Mouse (Mus musculus) embryonic fibroblast, embryonic 13.5 days (primary cell): ENCODE results near the gene Ppp6r2.

Experiments
- CTCF ChIP-seq: IDR thresholded peaks from 2 replicates; pipeline ENCODE4 v1.5.1; 2011; ENCODE audit warnings: mild to moderate bottlenecking, control low read depth, low read length, moderate library complexity, borderline replicate concordance; ENCODE audit not compliant: insufficient read depth
- POLR2A ChIP-seq: IDR thresholded peaks from 2 replicates; pipeline ENCODE4 v1.6.1; 2011; ENCODE audit warnings: low read depth, mild to moderate bottlenecking, control low read depth, low read length, moderate library complexity

DNA sequence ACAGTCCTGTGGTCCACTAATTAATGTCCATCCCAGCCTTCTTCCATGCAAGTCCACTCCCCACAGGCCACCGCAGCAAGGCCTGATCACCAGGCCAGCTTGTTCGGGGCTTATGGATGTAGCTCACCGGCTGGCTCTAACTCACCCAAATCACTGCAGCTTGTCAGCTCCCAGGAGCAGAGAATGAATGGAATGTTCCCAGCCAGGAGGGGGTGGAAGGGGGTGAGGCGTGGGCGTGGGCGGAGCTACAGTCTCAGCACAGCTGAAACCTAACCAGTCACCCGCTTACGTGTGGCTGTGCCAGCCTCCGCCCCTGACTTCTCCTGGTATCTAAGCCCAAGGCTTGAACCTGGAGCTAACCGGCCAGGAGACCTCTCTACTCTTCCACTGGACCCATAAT is 41.9 kb upstream of the Ppp6r2 start:
- TF ChIP-seq CTCF (no peak), POLR2A (peak; percentile 67)
